Mouse (Mus musculus): ENCODE measurements around the gene Mbd3.

Gene Mbd3

GRCm38 (mm10) chr10:80421651-80422472 lies 22.5 kb upstream of the Mbd3 start:
- no peak for DNase-seq

GRCm38 (mm10) chr10:80421208-80421607 lies 21.9 kb upstream of the Mbd3 start:
- no peak for DNase-seq

GRCm38 (mm10) chr10:80420729-80421128 lies 21.4 kb upstream of the Mbd3 start:
- no peak for DNase-seq

GRCm38 (mm10) chr10:80419419-80419818 lies 20.1 kb upstream of the Mbd3 start:
- peak; percentile 92 for DNase-seq

- DNase-seq, result peak; percentile 96
Measured at GRCm38 (mm10) chr10:80418311-80418710, 19.0 kb upstream of the Mbd3 start.

- DNase-seq, result no peak
Measured at GRCm38 (mm10) chr10:80417841-80418240, 18.5 kb upstream of the Mbd3 start.

- DNase-seq, result no peak
Measured at GRCm38 (mm10) chr10:80417371-80417770, 18.0 kb upstream of the Mbd3 start.

GRCm38 (mm10) chr10:80415566-80415965 lies 16.2 kb upstream of the Mbd3 start:
- DNase-seq, result no peak

GRCm38 (mm10) chr10:80412656-80413541 lies 13.5 kb upstream of the Mbd3 start:
- no peak for DNase-seq

GRCm38 (mm10) chr10:80407924-80408323 lies 8.6 kb upstream of the Mbd3 start:
- no peak for DNase-seq

GRCm38 (mm10) chr10:80406684-80407501 lies 7.5 kb upstream of the Mbd3 start, which contains the start of gene Uqcr11:
TSS of gene Uqcr11 (minus strand) at chr10:80406830.
- peak; percentile 97 for DNase-seq

- DNase-seq, result no peak
Measured at GRCm38 (mm10) chr10:80405481-80406173, 6.3 kb upstream of the Mbd3 start.

- peak; percentile 20 for DNase-seq
Measured at GRCm38 (mm10) chr10:80403044-80403692, 3.8 kb upstream of the Mbd3 start.

GRCm38 (mm10) chr10:80400704-80401161 lies 1.4 kb upstream of the Mbd3 start:
- no peak for DNase-seq

GRCm38 (mm10) chr10:80399973-80400703 lies 788 bp upstream of the Mbd3 start:
- DNase-seq, result no peak

GRCm38 (mm10) chr10:80398719-80399190 lies 595 bp downstream of the Mbd3 start:
- DNase-seq, result peak; percentile 99

- DNase-seq, result no peak
Measured at GRCm38 (mm10) chr10:80398174-80398535, 1.2 kb downstream of the Mbd3 start.

- no peak for DNase-seq
Measured at GRCm38 (mm10) chr10:80397524-80398173, 1.7 kb downstream of the Mbd3 start.

GRCm38 (mm10) chr10:80396822-80397523 lies 2.4 kb downstream of the Mbd3 start:
- no peak for DNase-seq

Data from retina, postnatal 1 day (tissue).